Mouse (Mus musculus) heart, postnatal 10 days (tissue): ENCODE measurements at regions not wholly inside any gene's neighbourhood (a gene's known extent, or its start where the extent isn't known, plus 50 kb on each side); places are given as distances from the start of the nearest gene placed in this dataset.

Experiments
- DNase-seq, 2 experiments: peaks; one replicate each; pipeline ENCODE4 v3.0.0; 2021
- intact Hi-C: fragments of 180-260 bp; cut with DNase I; formaldehyde crosslinking; loops from one replicate; pipeline ENCODE4 v1.15.1; 2025

DNA sequence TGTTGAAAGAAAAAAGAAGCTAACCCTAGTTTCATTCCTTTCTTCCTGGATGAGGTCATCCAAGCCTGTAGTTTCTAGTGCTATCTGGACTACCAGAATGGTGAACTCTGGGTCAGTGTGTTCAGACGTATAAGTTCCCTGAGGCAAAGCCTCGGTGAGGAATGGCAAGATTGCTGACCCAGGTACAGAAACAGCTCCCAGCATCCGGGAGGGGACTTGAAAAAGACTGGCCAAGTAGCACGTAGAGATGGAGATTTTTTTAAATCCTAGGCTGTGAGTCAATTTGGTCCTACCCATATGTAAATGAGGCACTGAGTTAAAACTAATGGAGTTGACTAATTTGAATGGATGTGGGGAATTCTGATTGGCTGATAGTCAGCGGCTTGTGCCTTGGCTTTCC, 55.0 kb upstream of the Gm11084 start:
- DNase-seq = no peak
- intact Hi-C loops = no loop called here

DNA sequence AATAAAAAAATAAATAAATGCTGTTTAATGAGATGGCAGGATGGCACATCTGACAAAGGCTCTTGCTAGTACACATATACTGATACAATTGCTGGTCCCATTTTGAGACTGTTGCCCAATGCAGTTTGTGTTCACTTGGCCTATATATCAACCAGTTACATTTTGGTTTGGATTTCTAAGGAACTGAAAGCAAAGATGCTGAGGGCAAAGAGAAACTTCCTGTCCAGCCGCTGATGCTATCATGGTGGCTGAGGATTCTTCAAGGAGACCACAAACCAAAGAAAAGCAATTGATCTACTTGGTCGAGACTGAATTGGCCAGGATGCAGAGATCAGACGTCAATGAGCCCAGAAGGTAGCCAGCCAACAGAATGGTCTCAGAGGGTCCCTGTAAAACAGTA, 53.5 kb upstream of the Gm11084 start:
- intact Hi-C loops = no loop called here
- no peak for DNase-seq

DNA sequence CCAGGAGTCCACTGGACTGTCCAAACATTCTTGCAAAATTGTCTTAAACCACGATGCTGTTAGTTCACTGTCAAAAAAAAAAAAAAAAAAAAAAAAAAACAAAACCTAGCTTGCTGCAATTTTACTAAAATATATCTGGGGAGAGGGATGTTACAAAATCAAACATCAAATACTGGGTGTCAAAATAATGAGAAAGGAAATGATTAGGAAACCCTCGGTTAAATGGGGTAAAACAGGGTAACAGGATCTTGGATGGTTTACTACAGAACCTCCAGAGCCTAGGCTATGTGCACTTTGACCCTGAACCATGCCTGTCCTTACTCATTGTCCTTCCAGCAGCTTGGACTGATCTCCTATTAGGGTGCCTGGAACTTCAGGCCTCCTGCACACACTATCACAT, 52.8 kb upstream of the Gm11084 start:
- DNase-seq = no peak
- intact Hi-C loops = no loop called here

DNA sequence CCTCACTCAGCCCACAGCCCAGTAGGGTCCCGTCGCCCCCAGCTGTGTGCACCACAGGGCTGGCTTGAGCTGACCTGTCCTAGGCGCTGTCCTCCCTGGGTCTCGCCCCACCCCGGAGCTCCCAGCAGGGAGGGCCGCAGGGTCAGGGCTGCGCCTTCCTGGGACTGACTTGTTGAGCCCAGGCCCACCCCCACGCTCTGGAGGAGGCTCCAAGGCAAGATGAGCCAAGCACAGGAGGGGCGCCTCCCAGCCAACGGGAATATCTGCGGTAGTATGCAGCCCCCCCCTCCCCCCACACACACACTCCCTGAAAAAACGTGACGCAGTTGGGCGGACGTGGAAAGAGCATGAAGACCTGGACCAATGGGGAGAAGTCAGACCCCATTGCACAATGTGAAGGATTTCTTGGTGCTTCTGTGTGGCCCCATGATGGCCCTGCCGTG, 51.8 kb upstream of the Gm11084 start:
- peak; percentile 66 to 69 for DNase-seq
- intact Hi-C loops = no loop called here

DNA sequence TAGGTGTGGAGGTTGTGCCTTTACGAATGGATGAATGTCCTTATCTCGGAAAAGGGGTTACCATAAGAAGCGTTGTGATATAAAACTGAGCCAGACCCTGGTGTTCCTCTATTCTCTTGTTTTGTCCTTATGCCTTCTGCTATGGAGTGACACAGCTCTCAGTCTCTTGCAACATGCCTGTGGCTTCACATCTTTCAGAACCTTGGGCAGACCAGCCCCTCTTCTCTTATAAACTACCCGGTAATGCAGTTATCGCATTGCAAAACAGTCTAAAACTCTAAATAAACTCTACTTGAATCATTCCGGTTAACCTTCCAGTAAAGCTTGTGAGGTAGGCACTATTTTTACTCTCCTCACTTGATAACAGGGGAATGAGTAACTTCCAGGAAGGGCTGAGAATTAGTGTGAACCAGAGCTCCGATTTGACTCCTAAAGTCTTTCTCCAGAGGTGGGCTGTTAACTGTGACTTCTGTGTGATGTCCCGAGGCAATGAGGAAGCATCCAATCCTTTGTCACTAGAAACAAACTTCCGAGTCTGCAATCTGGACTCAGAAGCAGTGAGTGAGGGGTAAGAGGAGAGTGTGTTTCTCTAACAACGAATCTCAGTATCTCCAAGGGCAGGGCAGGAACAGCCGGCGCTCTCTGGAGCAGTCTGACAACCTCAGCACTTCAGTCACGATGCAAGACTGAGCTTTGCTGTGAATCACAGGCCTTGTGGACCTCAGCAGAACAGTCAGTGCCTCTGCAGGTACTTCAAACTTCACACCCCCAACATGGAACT, 50.9 kb upstream of the Gm11084 start:
- DNase-seq = peak; percentile 66 to 69
- intact Hi-C loops = no loop called here
